Mouse (Mus musculus) fibroblast of lung, adult 2 months (primary cell): Measurements from ENCODE around the gene Soat1.

ENCODE experiments used
- DNase-seq: peaks from one replicate; pipeline ENCODE4 v3.0.0-alpha.2; 2011; ENCODE audit warnings: low read depth

The Soat1 gene

GRCm38 (mm10) chr1:156464963-156465362, 9.2 kb downstream of the Soat1 start:
- no peak for DNase-seq

GRCm38 (mm10) chr1:156463981-156464853, 9.9 kb downstream of the Soat1 start:
- DNase-seq = no peak

DNA sequence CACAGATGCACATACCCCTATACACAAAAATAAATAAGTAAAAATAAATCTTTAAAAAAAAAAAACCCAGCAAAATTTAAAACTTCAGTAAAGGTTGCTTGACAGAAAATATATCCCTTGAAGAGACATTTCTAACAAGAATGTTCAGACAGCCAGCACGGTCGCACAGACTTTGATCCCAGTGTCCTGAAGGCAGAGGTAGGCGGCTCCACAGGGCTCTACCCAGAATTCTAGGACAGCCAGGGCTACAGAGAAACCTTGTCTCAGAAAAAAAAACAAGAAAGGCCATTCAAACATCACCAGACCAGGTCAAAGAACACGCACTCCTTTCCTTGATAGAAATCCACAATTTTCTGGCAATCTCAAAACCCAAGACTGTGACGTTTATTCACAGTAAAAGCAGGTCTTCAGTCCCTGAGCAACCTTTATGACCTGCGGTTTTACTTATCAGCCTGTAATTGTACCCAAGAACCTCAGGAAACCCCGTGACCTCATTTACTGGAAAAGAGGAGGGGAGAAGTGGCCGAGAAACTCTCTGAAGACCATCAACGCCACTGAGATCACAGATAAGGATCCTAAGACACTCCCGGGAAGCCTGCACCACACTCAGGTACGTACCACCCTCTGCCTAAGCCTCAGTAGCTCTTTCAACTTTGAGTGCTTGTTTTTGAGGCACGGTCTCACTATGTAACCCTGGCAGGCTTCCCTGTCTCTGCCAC, 11.7 kb downstream of the Soat1 start:
- no peak for DNase-seq

- no peak for DNase-seq
These were observed 13.1 kb downstream of the Soat1 start for GRCm38 (mm10) chr1:156461036-156461435.

GRCm38 (mm10) chr1:156460216-156460615, 13.9 kb downstream of the Soat1 start:
- no peak for DNase-seq

GRCm38 (mm10) chr1:156459690-156460089, 14.4 kb downstream of the Soat1 start:
- no peak for DNase-seq

DNA sequence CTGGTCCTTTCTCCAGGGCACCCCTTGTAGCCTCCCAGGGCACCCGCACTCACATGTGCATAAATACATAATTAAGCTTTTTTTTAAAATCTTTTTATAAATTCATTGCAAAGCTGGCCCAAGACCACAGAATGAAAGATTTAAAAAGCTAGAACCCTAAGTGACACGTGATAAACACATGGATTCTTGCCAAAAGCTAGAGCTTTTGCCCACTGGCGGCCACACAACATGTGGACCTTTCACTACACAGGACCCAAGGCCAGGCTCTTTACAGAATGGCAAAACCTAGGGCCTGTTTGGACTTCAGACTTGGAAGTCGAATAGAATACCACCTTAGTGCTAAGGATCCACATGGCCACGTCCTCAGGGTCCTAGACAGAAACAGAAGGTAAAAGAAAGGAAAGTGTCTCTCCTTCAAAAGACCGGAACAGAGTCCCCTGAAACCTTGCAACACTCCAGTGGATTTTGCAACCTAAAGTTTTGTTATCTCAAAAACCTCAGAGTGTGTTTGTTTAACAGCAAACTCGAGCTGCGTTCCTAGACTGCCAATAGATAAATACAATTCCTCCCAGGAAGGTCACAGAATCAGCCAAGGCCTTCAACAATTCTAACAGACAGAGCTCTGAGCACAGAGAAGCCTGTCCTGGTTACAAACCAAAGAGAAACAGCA, 15.6 kb downstream of the Soat1 start:
- DNase-seq = no peak

DNA sequence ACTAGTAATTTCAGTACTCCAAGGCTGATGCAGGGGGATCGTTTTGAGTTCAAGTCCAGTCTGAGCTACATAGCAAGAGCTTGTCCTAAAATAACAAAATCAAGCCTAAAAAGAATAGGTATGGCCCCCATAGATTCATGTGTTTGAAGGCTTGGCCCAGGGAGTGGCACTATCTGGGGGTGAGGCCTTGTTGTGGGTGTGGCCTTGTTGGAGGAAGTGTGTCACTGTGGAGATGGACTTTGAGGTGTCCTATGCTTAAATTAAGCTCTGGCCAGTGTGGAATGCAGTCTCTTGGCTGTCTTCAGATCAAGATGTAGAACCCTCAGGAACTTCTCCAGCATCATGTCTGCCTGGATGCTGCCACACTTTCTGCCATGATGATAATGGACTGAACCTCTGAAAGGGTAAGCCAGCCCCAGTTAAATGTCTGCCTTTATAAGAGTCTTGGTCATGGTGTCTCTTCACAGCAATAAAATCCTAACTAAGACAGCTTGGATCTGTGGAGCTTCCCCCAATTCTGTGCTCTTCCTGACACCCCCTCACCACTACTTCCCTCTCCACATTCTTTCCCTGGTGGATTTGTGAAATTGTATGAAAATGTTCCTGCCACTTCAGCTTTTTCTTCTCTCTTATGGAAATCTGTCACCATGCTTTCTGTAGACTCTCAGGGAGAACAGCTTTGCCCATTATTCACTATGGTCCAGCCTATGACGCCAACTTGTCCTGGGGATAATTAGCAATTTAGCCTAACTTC, 18.9 kb downstream of the Soat1 start:
- no peak for DNase-seq

DNA sequence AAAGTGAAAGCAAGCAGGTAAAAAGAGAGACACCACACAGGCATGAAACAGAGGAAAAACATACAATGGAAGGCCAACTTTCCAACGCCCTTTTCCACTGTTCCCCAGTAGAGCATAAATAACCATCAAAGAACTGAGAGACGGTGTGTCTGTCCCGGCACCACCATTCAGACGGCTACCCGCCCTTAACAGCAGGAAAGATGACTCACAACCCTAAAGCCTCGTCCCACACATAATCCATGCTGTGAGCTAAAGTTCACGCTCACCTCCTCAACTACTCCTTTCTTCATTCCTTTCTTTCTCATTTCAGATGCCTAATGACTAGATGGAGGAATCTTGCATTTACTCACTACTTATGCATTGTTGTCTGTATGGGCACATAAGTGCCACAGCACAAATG, 19.7 kb downstream of the Soat1 start:
- no peak for DNase-seq

GRCm38 (mm10) chr1:156453876-156454275, 20.3 kb downstream of the Soat1 start:
- DNase-seq = no peak

- peak; percentile 61 for DNase-seq
These were observed 23.7 kb downstream of the Soat1 start for GRCm38 (mm10) chr1:156450478-156450877.

GRCm38 (mm10) chr1:156449691-156450090, 24.4 kb downstream of the Soat1 start:
- no peak for DNase-seq

DNA sequence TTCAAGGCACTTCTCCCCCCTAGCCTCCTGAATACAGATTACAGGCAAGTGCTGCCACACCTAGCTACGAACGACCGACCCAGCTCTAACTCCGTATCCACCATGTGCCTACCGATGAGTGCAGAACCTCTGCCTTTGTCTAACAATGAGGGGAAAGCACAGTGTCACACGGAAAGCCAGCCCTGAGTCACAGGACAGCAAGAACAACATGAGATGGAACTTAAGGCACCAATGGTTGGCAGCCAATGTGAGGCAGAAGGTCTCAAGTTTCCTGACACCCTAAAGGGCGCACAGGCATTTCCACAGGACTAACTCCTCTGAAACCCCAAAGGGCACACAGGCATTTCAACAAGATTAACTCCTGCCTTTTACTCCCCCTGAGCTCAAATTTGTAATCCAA, 25.0 kb downstream of the Soat1 start:
- no peak for DNase-seq

DNA sequence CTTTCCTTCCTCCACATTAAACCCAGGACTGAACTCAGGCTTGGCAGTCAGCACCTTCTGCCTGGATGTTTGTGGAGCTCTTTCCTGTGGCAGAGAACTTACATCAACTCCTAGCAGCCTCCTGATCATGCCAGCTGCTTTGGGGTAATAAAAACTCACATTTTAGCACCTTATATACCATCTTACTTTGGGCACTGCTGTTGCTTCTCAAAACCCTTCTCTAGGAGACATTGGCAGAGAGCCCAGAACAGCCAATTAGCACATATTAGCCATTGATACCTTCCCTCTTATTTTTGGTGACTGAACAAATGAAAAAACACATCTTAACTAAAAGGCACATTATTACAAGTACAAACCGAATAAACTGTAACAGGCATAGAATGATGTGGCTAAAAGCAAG, 29.1 kb downstream of the Soat1 start:
- no peak for DNase-seq

GRCm38 (mm10) chr1:156442776-156443175, 31.4 kb downstream of the Soat1 start:
- no peak for DNase-seq

DNA sequence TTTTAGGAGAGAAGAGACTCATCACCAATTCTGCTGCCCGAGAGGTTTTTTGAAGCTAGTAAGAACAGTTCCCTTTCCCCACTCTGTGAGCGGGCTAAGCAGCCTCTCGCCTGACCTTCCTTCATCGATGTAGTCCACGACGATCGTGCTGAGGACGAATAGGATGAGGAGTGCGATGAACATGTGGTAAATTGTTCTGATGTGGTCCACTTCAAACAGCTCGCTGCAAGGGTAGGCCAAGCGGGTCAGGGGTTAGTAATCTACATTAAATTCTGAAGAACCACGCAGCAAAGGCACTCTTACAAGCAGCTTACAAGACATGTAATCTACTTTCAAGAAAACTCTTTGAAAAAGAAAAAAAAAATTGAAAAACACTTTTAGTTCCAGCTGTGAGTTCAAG, 31.9 kb downstream of the Soat1 start:
- no peak for DNase-seq

GRCm38 (mm10) chr1:156437726-156438125, 36.4 kb downstream of the Soat1 start:
- DNase-seq = no peak

DNA sequence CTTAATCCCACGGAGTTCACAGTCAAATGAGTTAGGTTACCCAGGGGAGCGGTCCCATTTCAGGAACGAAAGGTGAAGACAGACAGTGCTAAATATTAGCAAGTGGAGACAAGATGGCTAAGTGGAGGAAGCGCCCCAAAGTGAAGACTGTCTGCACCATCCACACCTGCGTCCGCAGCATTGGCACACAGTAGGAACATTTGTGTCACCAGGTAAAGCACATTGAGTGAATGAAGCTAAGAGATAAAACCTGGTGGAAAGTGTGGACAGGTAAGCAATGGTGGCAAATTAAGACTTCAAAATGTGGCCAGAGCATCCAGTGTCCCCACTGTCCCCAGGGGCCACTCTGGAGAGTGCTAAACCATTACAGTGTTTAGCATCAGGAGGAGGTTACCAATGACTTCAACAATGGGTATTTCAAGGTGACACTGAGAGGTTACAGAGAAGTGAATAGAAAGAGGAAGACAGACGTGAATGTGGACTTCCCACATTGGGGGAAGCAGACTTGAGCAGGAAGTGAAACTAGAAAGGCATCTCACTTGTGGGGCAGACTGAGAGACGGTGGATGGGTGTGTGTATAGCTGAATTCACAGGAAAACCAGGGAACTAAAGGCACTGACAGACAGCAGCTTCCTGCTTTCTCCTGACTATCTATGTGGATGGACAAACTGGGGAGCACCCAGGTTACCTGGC, 37.0 kb downstream of the Soat1 start:
- no peak for DNase-seq

DNA sequence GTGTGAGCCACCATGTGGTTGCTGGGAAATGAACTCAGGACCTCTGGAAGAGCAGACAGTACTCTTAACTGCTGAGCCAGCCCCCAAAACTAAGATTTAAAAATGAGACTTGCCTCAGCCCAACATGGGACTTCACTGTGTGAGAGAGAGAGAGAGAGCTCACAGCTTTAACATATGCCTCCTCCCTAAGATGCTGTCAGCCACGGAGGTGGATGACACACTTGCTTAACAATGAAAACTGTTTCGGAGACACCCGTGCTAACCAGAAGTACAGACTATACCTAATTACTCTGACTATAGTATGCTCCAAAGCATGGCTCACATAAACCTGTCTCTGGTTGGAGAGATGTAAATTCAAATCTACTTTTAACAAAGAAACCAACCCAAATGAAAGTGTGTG, 40.6 kb downstream of the Soat1 start:
- DNase-seq = no peak

GRCm38 (mm10) chr1:156432498-156432897, 41.6 kb downstream of the Soat1 start:
- no peak for DNase-seq

DNA sequence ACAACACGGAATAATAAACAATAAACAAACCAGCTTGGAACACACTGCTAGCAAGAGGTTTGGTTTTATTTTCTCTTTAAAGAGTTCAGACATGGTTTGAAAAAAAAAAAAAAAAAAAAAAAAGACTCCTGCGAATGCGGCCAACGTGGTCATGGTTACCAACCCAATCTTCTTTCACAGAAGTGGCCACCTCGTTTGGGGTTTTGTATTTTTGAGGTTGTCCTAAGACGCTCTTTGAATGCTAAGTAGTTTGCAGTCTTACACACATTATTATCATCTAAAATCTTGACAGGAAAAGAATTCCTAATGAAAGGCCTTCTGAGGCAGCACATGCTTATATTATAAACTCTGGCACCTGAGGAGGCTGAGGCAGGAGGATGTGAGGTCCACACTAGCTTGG, 45.7 kb downstream of the Soat1 start:
- no peak for DNase-seq

GRCm38 (mm10) chr1:156425746-156426145, 48.4 kb downstream of the Soat1 start:
- no peak for DNase-seq
